Mouse (Mus musculus): ENCODE measurements around the gene Fam186b. TPM values are rescaled to one million over a fixed set of nuclear protein-coding genes. Genes with fewer than 3 reads are reported as not detected.

The Fam186b gene
- total RNA-seq, 2 experiments from 2014 or later, result not detected

GRCm38 (mm10) chr15:99320978-99321377 lies 25.3 kb upstream of the Fam186b start:
- ATAC-seq (ENCODE audit: poor library complexity, severe bottlenecking), result no peak

DNA sequence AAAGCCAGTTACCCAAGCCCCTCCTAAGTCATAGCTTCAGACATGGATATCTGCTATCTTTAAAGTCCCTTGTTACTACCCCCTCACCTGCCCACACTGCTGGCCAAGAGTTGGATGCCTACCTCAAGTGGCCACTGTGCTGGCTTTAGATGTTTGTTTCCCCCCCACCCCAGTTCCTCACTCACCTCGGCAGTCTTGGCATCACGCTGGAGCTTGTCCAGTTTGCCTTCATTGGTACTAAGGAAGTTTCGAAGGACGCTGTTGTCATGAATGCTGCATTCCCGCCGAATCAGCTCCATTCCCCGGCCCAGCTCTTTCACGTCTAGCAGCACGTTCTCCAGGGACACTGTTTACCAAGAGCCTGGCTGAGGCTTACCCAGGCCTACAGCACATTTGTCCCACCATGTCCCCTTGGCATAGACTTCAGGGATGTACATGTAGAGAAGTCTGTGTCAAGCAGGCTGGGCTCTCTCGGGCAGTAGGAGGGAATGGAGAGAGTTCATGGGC lies 24.5 kb upstream of the Fam186b start:
- ATAC-seq (ENCODE audit: poor library complexity, severe bottlenecking), result no peak

- ATAC-seq (ENCODE audit: poor library complexity, severe bottlenecking), result no peak
Measured at GRCm38 (mm10) chr15:99319411-99319871, 23.8 kb upstream of the Fam186b start.

DNA sequence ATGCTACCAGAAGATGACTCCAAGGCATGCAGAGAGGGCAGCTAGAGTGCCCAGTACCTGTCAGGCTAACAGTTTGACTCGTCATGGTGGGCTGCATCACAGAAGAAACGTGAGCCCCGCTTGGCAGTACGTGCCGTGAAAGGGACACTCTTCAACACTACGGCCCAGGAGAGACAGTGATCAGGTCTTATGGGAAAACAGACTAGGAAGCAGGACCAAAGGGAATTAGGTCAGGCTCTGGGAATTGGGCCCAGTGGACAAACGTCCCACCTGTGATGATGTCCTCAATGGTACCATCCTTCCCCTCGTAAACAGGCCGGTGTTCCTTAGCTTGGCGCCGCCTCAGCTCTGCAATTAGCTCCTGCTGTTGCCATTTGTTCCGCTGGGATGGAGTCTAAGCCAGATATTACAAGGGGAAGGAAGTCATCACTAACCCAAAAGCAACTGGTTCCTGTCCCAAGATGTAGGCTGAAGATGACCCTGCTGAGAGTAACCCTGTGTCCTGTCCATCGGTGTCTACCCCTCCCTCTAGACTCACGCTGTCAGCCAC lies 23.2 kb upstream of the Fam186b start:
- ATAC-seq (ENCODE audit: poor library complexity, severe bottlenecking), result no peak

- ATAC-seq (ENCODE audit: poor library complexity, severe bottlenecking), result no peak
Measured at GRCm38 (mm10) chr15:99318071-99318470, 22.4 kb upstream of the Fam186b start.

DNA sequence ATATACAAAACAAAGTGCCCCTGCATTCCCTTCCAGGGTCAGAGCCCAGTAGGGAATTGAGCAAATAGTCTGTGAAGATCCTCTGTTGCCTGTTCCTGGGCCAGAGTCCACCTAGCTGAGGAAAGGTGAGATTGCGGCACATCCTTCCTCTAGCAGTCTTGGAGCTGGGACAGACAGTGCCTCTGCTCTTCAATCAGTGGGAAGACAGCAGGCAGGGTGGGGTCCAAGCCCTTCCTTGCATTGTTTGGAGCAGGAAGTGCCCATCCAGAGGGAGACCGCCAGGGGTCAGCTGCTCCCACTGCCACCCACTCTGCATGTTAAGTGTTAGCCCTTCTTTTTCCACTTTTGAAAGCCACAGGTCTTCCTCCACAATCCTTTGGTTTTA lies 21.6 kb upstream of the Fam186b start:
- 0 out of 2 replicates have a peak, but pooled peaks have one; percentile 9 for ATAC-seq (ENCODE audit: poor library complexity, severe bottlenecking)

- ATAC-seq (ENCODE audit: poor library complexity, severe bottlenecking), result peak; percentile 90
Measured at GRCm38 (mm10) chr15:99316314-99317266, 20.9 kb upstream of the Fam186b start.

DNA sequence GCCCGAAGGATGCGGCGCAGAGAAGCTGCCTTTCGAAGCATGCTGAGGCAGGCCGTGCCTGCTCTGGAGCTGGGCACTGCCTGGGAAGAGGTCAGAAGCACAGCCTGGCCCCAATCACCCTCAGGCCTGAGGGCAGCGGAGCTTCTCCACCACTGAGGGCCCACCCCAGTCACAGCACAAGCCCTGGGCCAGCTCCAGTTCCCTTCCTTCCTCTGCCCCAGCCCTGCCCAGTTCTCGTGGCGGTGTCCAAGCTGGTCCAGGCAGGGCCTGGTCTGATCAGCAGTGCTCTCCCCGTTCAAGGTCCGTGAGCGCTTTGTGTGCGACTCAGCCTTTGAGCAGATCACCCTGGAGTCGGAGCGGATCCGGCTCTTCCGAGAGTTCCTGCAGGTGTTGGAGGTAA lies 19.2 kb upstream of the Fam186b start:
- ATAC-seq (ENCODE audit: poor library complexity, severe bottlenecking), result no peak

DNA sequence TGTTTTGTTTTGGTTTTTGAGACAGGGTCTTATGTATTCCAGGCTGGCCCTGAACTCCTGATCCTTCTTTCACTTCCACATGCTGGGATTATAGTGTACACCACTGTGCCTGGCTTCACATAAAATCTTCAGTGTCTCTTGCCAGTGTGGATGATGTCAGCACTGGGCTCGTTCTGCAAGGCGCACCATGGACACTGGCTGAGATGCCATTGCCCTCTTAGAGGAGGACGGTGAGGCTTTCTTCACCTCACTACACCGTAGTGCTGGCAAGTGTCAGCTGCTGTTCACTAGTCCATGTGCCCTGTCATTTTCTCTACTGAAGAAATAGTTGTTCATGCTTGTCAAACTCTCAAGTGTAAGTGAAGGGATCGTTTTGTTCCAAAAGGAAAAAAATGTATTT lies 14.9 kb upstream of the Fam186b start:
- ATAC-seq (ENCODE audit: poor library complexity, severe bottlenecking), result no peak

- ATAC-seq (ENCODE audit: poor library complexity, severe bottlenecking), result no peak
Measured at GRCm38 (mm10) chr15:99309549-99309948, 13.9 kb upstream of the Fam186b start.

DNA sequence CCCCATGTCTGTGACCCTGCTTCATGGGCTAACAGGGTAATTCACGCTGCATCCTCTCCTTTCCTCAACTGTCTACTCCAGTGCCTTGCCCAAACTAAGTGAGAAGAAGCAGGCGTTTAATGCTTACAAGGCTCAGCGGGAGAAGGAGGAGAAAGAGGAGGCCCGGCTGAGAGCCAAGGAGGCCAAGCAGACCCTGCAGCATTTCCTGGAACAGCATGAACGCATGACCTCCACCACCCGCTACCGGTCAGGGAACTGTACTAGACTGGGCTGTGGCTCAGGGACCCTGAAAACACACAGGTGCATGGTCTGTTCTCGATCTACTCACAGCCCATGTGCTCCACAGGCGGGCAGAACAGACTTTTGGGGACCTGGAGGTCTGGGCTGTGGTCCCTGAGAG lies 11.8 kb upstream of the Fam186b start:
- ATAC-seq (ENCODE audit: poor library complexity, severe bottlenecking), result no peak

- no peak for ATAC-seq (ENCODE audit: poor library complexity, severe bottlenecking)
Measured at GRCm38 (mm10) chr15:99296213-99296612, 525 bp upstream of the Fam186b start.

DNA sequence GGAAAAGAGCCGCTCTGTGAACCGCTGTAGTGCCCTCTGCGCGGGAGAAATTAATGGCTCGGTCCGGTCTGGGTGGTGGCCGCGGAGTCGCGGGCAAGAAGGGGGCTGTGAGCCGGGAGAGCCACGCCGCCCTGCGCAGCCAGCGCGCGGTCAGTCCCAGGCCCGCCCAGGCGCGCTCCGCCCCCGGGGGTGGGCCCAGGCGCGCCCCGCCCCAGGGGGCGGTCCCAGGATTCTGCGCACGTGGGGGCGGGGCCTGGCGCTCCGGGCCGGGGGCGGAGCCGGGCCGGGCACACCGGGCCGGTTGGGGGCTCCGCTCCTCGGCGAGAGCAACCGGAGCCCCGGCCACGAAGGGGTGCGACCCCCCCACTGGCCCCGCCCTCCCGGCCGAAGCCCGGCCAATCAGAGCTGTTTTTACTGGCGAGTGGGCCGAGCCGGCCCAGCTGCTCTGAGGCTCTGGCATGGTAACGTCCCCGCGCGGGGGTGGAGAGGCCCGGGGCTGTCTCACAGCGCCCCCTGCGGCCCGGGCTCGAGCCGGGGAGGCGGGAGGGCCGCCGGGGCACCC lies 794 bp downstream of the Fam186b start, which contains the start of gene Prpf40b:
TSS of gene Prpf40b (plus strand) at position 275 of the 562 bp plus-strand sequence.
- peak; percentile 96 for ATAC-seq (ENCODE audit: poor library complexity, severe bottlenecking)

- peak; percentile 36 for ATAC-seq (ENCODE audit: poor library complexity, severe bottlenecking)
Measured at GRCm38 (mm10) chr15:99294287-99294686, 1.4 kb downstream of the Fam186b start.

- no peak for ATAC-seq (ENCODE audit: poor library complexity, severe bottlenecking)
Measured at GRCm38 (mm10) chr15:99290586-99290985, 5.1 kb downstream of the Fam186b start.

DNA sequence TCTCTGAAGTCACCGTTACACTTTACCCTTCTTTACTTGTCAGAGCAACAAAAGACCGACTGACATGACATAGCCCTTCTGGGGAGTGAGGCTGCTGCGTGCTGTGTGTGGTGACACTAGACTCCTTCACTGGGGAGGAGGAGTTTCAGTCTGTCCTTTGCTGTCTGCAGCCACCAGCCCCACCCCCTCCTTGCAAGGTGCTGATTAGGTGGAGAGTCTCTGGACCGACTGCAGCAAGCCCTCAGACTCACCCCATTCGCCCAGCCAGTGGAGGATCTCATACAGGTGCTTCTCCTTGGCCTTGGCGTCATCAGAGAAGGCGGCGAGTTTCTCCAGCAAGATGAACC lies 10.5 kb downstream of the Fam186b start:
- no peak for ATAC-seq (ENCODE audit: poor library complexity, severe bottlenecking)

GRCm38 (mm10) chr15:99284527-99285188 lies 11.0 kb downstream of the Fam186b start:
- ATAC-seq (ENCODE audit: poor library complexity, severe bottlenecking), result peak; percentile 91

GRCm38 (mm10) chr15:99283456-99283855 lies 12.2 kb downstream of the Fam186b start:
- ATAC-seq (ENCODE audit: poor library complexity, severe bottlenecking), result no peak

- ATAC-seq (ENCODE audit: poor library complexity, severe bottlenecking), result no peak
Measured at GRCm38 (mm10) chr15:99278271-99278670, 17.4 kb downstream of the Fam186b start.

GRCm38 (mm10) chr15:99276095-99276494 lies 19.6 kb downstream of the Fam186b start:
- ATAC-seq (ENCODE audit: poor library complexity, severe bottlenecking), result no peak

DNA sequence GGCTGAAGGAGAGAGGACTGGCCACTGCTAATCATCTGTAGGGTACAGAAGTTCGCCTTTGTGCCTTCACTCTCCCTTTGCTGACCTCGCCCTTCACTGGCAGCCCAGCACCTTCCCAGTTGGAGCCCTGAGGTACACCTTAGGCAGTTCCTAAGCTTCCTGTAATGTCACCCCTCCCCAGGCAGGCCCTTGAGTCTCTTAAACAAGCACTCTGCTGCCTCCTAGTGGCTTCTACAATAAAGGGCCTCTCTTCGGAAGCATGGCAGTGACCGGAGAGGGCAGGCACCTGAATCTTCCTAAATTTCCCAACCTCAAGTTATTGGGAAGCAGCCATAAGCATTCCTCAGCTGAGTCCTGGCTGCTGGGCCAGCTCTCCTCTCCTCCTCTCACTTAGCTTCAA lies 30.0 kb downstream of the Fam186b start:
- ATAC-seq (ENCODE audit: poor library complexity, severe bottlenecking), result peak; percentile 99

Measured in megakaryocyte, adult 5-6 weeks (primary cell).